Mouse (Mus musculus) MEL (cell line): ENCODE measurements around the gene Hmga1. TPM values are rescaled to one million over a fixed set of nuclear protein-coding genes. Genes with fewer than 3 reads are reported as not detected.

Experiments used
- DNase-seq: peaks from one replicate; pipeline ENCODE4 v3.0.0; 2011; ENCODE audit warnings: low read depth, low spot score
- H3K27ac ChIP-seq: 2 replicates; pipeline ENCODE4 v1.5.1; 2012; ENCODE audit warnings: low read depth, mild to moderate bottlenecking, control low read depth, low read length, moderate library complexity; ENCODE audit not compliant: control insufficient read depth
- H3K27me3 ChIP-seq, 2 experiments: fragments of 150-350 bp in 1 of 2; sonication (generic) in 1 of 2; 2 replicates each; pipeline ENCODE4 v1.6.1; 2012; ENCODE audit warnings: low read length in 2 of 2, mild to moderate bottlenecking in 2 of 2, improper control_type of control experiment in 1 of 2, moderate library complexity in 1 of 2; ENCODE audit not compliant: insufficient read depth in 2 of 2, control insufficient read depth in 1 of 2
- H3K36me3 ChIP-seq, 2 experiments: 2 replicates each; pipeline ENCODE4 v1.6.1; 2012 to 2014; ENCODE audit warnings: low read length in 2 of 2, improper control_type of control experiment in 1 of 2, inconsistent platforms in 1 of 2, mild to moderate bottlenecking in 1 of 2; ENCODE audit not compliant: insufficient read depth in 2 of 2, control insufficient read depth in 1 of 2
- H3K4me1 ChIP-seq, 2 experiments: fragments of 150-350 bp in 1 of 2; sonication (generic) in 1 of 2; 2 replicates each; pipeline ENCODE4 v1.6.1; 2012; ENCODE audit warnings: low read length in 2 of 2, improper control_type of control experiment in 1 of 2, mild to moderate bottlenecking in 1 of 2; ENCODE audit not compliant: insufficient read depth in 2 of 2, control insufficient read depth in 1 of 2
- H3K4me3 ChIP-seq, 2 experiments: fragments of 150-350 bp in 1 of 2; sonication (generic) in 1 of 2; 2 replicates each; pipeline ENCODE4 v1.5.1; 2012; ENCODE audit warnings: low read depth in 2 of 2, low read length in 2 of 2, mild to moderate bottlenecking in 2 of 2, moderate library complexity in 2 of 2, control low read depth in 1 of 2, improper control_type of control experiment in 1 of 2; ENCODE audit not compliant: control insufficient read depth in 1 of 2, insufficient read depth in 1 of 2
- H3K79me2 ChIP-seq: 2 replicates; pipeline ENCODE4 v1.6.1; 2012; ENCODE audit warnings: mild to moderate bottlenecking, low read length, moderate library complexity; ENCODE audit not compliant: control insufficient read depth, poor library complexity, insufficient read depth
- H3K9ac ChIP-seq: 2 replicates; pipeline ENCODE4 v1.6.1; 2012; ENCODE audit warnings: low read depth, mild to moderate bottlenecking, control low read depth, low read length, moderate library complexity; ENCODE audit not compliant: control insufficient read depth, poor library complexity, severe bottlenecking
- H3K9me3 ChIP-seq: fragments of 150-350 bp; sonication (generic); replicated peaks from 2 replicates; pipeline ENCODE4 v1.6.1; 2012; ENCODE audit warnings: mild to moderate bottlenecking, low read length, improper control_type of control experiment, moderate library complexity; ENCODE audit not compliant: insufficient read depth
- CHD1 ChIP-seq: IDR thresholded peaks from 2 replicates; pipeline ENCODE4 v1.6.1; 2012; ENCODE audit warnings: low read depth, mild to moderate bottlenecking, inconsistent platforms, low read length, improper control_type of control experiment
- E2F4 ChIP-seq: IDR thresholded peaks from 2 replicates; pipeline ENCODE4 v1.6.1; 2011; ENCODE audit warnings: low read depth, low read length, improper control_type of control experiment, borderline replicate concordance
- ELF1 ChIP-seq: IDR thresholded peaks from 2 replicates; pipeline ENCODE4 v1.6.1; 2014; ENCODE audit warnings: low read depth, mild to moderate bottlenecking, inconsistent platforms, low read length, improper control_type of control experiment, moderate library complexity
- GATA1 ChIP-seq: IDR thresholded peaks from 2 replicates; pipeline ENCODE4 v1.6.1; 2011; ENCODE audit warnings: low read depth, low read length, improper control_type of control experiment
- KAT2A ChIP-seq: conservative IDR thresholded peaks from 2 replicates; pipeline ENCODE4 v1.6.1; 2012; ENCODE audit warnings: low read depth, low read length, improper control_type of control experiment, inconsistent platforms
- MAX ChIP-seq: IDR thresholded peaks from 2 replicates; pipeline ENCODE4 v1.6.1; 2011; ENCODE audit warnings: low read length, improper control_type of control experiment
- MAZ ChIP-seq: IDR thresholded peaks from 2 replicates; pipeline ENCODE4 v1.6.1; 2012; ENCODE audit warnings: low read depth, mild to moderate bottlenecking, inconsistent platforms, low read length, improper control_type of control experiment
- MEF2A ChIP-seq: IDR thresholded peaks from 2 replicates; pipeline ENCODE4 v1.6.1; 2014; ENCODE audit warnings: low read depth, mild to moderate bottlenecking, inconsistent platforms, low read length, improper control_type of control experiment; ENCODE audit not compliant: poor library complexity, insufficient replicate concordance, severe bottlenecking; ENCODE audit errors: extremely low read depth
- MXI1 ChIP-seq: IDR thresholded peaks from 2 replicates; pipeline ENCODE4 v1.6.1; 2011; ENCODE audit warnings: mild to moderate bottlenecking, low read depth, low read length, improper control_type of control experiment
- MYB ChIP-seq: IDR thresholded peaks from 2 replicates; pipeline ENCODE4 v1.6.1; 2011; ENCODE audit warnings: mild to moderate bottlenecking, low read depth, low read length, improper control_type of control experiment
- POLR2A ChIP-seq, 2 experiments: IDR thresholded peaks; 2 replicates each; pipeline ENCODE4 v1.6.1; 2011 to 2012; ENCODE audit warnings: low read length in 2 of 2, mild to moderate bottlenecking in 2 of 2, control low read depth in 1 of 2, improper control_type of control experiment in 1 of 2, low read depth in 1 of 2, moderate library complexity in 1 of 2; ENCODE audit not compliant: control insufficient read depth in 1 of 2, insufficient read depth in 1 of 2, poor library complexity in 1 of 2
- POLR2AphosphoS2 ChIP-seq: IDR thresholded peaks from 2 replicates; pipeline ENCODE4 v1.6.1; 2011; ENCODE audit warnings: low read length, improper control_type of control experiment
- POLR2AphosphoS5 ChIP-seq: IDR thresholded peaks from 2 replicates; pipeline ENCODE4 v1.6.1; 2012; ENCODE audit warnings: low read depth, borderline replicate concordance, mild to moderate bottlenecking, inconsistent platforms, low read length, moderate library complexity, mixed read lengths
- RAD21 ChIP-seq: IDR thresholded peaks from 2 replicates; pipeline ENCODE4 v1.6.1; 2011; ENCODE audit warnings: mild to moderate bottlenecking, low read depth, low read length, improper control_type of control experiment
- RCOR1 ChIP-seq: IDR thresholded peaks from 2 replicates; pipeline ENCODE4 v1.6.1; 2012; ENCODE audit warnings: low read depth, mild to moderate bottlenecking, inconsistent platforms, low read length, improper control_type of control experiment
- SIN3A ChIP-seq: IDR thresholded peaks from 2 replicates; pipeline ENCODE4 v1.6.1; 2012; ENCODE audit warnings: low read length, improper control_type of control experiment, inconsistent platforms
- USF1 ChIP-seq: IDR thresholded peaks from 2 replicates; pipeline ENCODE4 v1.6.1; 2014; ENCODE audit warnings: low read depth, mild to moderate bottlenecking, inconsistent platforms, low read length, improper control_type of control experiment, moderate library complexity
- USF2 ChIP-seq, 2 experiments: IDR thresholded peaks; 2 replicates each; pipeline ENCODE4 v1.6.1; 2011 to 2012; ENCODE audit warnings: improper control_type of control experiment in 2 of 2, low read length in 2 of 2, borderline replicate concordance in 1 of 2, inconsistent platforms in 1 of 2, low read depth in 1 of 2, mild to moderate bottlenecking in 1 of 2; ENCODE audit not compliant: insufficient read depth in 1 of 2
- polyA plus RNA-seq, 2 experiments: library from polyadenylated mRNA; stranded (reverse) in 1 of 2; unstranded in 1 of 2; fragments of >175 nt in 1 of 2; fragments of >200 nt in 1 of 2; gene quantifications; 2 replicates each; pipeline versions ENCODE4 v1.2.1 to v1.2.4; 2012; ENCODE audit warnings: low replicate concordance in 2 of 2, low read depth in 1 of 2; ENCODE audit not compliant: insufficient read length in 2 of 2, insufficient read depth in 1 of 2, missing spikeins in 1 of 2
- total RNA-seq: library from RNA; depleted of rRNA; stranded (reverse); fragments of 300-350 nt; gene quantifications from 2 replicates; pipeline ENCODE4 v1.2.3, GENCODE M21; 2012

Hmga1 gene
- total and polyA plus RNA-seq, 3 experiments = 96.0 to 112 TPM; not detected in 1

- no peaks in the 10 kb centered on the region for H3K36me3 ChIP-seq
Observed at GRCm38 (mm10) chr17:27574470-27575115, 18.3 kb downstream of the Hmga1 start.

DNA sequence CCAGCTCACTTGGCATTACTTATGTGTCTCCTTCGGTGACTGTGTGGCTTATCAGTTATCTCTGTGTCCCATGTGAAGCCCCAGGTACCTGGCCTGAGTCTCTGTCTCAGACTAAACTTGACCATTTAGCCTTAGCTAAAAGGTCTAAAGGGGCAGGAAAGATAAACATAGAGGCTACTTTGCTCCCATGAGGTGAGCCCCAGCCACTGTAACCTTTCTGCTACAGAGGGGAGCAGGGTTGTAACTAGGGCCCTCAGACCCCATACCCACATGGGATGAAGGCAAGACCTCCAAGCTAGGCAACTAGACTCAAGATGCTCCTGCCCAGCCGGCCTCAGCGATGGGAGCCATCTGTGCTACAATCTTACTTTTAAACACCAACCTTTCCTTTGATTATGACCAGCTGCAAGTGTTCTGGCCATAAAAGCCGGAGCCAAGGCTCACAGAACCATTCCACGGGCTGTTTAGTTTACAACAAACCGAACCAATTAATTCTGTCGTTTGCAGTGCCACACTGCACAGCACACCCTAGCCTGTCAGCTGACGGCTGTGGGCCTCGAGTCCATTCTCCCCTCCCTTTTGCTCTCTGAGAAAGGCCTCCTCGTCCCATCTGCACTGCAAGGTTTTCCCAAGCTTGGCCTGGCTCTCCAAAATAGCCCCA lies 18.9 kb downstream of the Hmga1 start:
- no peak for DNase-seq
- no peak overlapping the region for H3K9ac ChIP-seq
- H3K36me3 ChIP-seq = no peaks in the 10 kb centered on the region; a peak in 1 of 4 replicates
- no peaks in the 10 kb centered on the region for H3K4me1 ChIP-seq
- no peak overlapping the region for H3K4me3 ChIP-seq
- no peaks in the 10 kb centered on the region for H3K9me3 ChIP-seq
- TF ChIP-seq USF1 (no peak), POLR2AphosphoS5 (no peak), MEF2A (no peak), MYB (no peak)
- no peaks in the 10 kb centered on the region for H3K27me3 ChIP-seq
- H3K79me2 ChIP-seq = no peaks in the 10 kb centered on the region
- H3K27ac ChIP-seq = no peak overlapping the region

More at GRCm38 (mm10) chr17:27574470-27575115, 18.3 kb downstream of the Hmga1 start:
- Histone ChIP-seq H3K9me3 (no peaks in the 10 kb centered on the region), H3K4me1 (no peaks in the 10 kb centered on the region), H3K4me3 (no peak overlapping the region), H3K27ac (no peak overlapping the region), H3K9ac (no peak overlapping the region), H3K27me3 (no peaks in the 10 kb centered on the region), H3K79me2 (no peaks in the 10 kb centered on the region)
- no peak for DNase-seq
- no peak for TF ChIP-seq MAX
- no peak for TF ChIP-seq POLR2AphosphoS2
- no peak for TF ChIP-seq MXI1
- TF ChIP-seq GATA1 = no peak
- TF ChIP-seq RAD21 = no peak
- TF ChIP-seq ELF1 = no peak
- TF ChIP-seq POLR2AphosphoS5 = no peak
- TF ChIP-seq USF2 (IDR thresholded peaks at IDR 0.05; ENCODE audit: borderline replicate concordance in 1 of 2, insufficient read depth in 1 of 2, low read depth in 1 of 2, low read length in 2 of 2) = no peak
- TF ChIP-seq E2F4 = no peak
- TF ChIP-seq KAT2A = no peak
- TF ChIP-seq SIN3A = no peak
- no peak for TF ChIP-seq CHD1
- no peak for TF ChIP-seq USF1
- TF ChIP-seq POLR2A (IDR thresholded peaks at IDR 0.05; ENCODE audit: control insufficient read depth in 1 of 2, insufficient read depth in 1 of 2, low read depth in 1 of 2, low read length in 2 of 2, poor library complexity in 1 of 2) = no peak
- no peak for TF ChIP-seq RCOR1
- no peak for TF ChIP-seq MAZ
